Mouse (Mus musculus): ENCODE measurements at regions not wholly inside any gene's neighbourhood (a gene's known extent, or its start where the extent isn't known, plus 50 kb on each side); places are given as distances from the start of the nearest gene placed in this dataset.

DNA sequence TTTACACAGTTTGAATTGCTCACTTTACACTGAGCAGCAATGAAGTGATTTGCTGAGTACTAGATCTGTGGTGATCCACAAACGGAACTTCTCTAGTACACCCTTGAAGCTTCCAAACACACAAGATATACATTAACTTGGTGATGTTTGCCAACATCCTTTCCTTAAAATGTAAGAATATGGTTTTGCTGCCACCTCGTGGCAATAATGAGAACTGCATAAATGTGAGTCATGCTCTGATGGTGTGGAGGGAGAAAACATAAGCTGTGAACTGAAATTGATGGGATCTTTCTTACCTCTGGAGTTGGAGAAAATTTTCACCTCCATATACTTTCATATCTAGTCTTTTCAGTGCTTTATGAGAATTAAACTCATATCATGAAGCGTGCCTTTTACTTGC lies 51.6 kb downstream of the Bex3 start:
- DNase-seq (ENCODE audit: low spot score): peak; percentile 23

DNA sequence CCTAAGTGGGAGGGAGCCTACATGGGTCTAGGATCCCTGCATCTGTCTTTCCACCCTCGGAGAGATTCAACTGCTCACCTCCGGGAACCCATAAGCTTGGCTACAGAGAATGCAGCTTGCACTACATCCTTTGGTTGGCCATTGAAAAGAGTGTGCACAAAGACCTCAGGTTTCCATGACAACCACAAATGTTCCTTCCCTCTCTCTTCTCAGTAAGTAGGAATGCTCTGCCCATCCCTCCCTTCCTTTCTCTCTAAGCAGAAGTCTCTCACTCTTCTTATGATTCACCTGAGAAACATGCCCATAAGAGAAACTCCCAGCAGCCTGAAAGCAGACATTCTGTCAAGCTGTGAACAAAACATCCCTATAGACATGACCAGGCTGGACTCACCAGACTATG lies 95.8 kb downstream of the Bex3 start:
- DNase-seq (ENCODE audit: low spot score): no peak

All from T-cell, adult 2 months (primary cell).